Mouse (Mus musculus) MEL (cell line): ENCODE data around the gene Senp6. TPM values are rescaled to one million over a fixed set of nuclear protein-coding genes. Genes with fewer than 3 reads are reported as not detected.

Source experiments
- DNase-seq: peaks from one replicate; pipeline ENCODE4 v3.0.0; 2011; ENCODE audit warnings: low read depth, low spot score
- H3K27ac ChIP-seq: 2 replicates; pipeline ENCODE4 v1.5.1; 2012; ENCODE audit warnings: low read depth, mild to moderate bottlenecking, control low read depth, low read length, moderate library complexity; ENCODE audit not compliant: control insufficient read depth
- H3K27me3 ChIP-seq, 2 experiments: fragments of 150-350 bp in 1 of 2; sonication (generic) in 1 of 2; 2 replicates each; pipeline ENCODE4 v1.6.1; 2012; ENCODE audit warnings: low read length in 2 of 2, mild to moderate bottlenecking in 2 of 2, improper control_type of control experiment in 1 of 2, moderate library complexity in 1 of 2; ENCODE audit not compliant: insufficient read depth in 2 of 2, control insufficient read depth in 1 of 2
- H3K36me3 ChIP-seq, 2 experiments: 2 replicates each; pipeline ENCODE4 v1.6.1; 2012 to 2014; ENCODE audit warnings: low read length in 2 of 2, improper control_type of control experiment in 1 of 2, inconsistent platforms in 1 of 2, mild to moderate bottlenecking in 1 of 2; ENCODE audit not compliant: insufficient read depth in 2 of 2, control insufficient read depth in 1 of 2
- H3K4me1 ChIP-seq, 2 experiments: fragments of 150-350 bp in 1 of 2; sonication (generic) in 1 of 2; 2 replicates each; pipeline ENCODE4 v1.6.1; 2012; ENCODE audit warnings: low read length in 2 of 2, improper control_type of control experiment in 1 of 2, mild to moderate bottlenecking in 1 of 2; ENCODE audit not compliant: insufficient read depth in 2 of 2, control insufficient read depth in 1 of 2
- H3K4me3 ChIP-seq, 2 experiments: fragments of 150-350 bp in 1 of 2; sonication (generic) in 1 of 2; 2 replicates each; pipeline ENCODE4 v1.5.1; 2012; ENCODE audit warnings: low read depth in 2 of 2, low read length in 2 of 2, mild to moderate bottlenecking in 2 of 2, moderate library complexity in 2 of 2, control low read depth in 1 of 2, improper control_type of control experiment in 1 of 2; ENCODE audit not compliant: control insufficient read depth in 1 of 2, insufficient read depth in 1 of 2
- H3K79me2 ChIP-seq: 2 replicates; pipeline ENCODE4 v1.6.1; 2012; ENCODE audit warnings: mild to moderate bottlenecking, low read length, moderate library complexity; ENCODE audit not compliant: control insufficient read depth, poor library complexity, insufficient read depth
- H3K9ac ChIP-seq: 2 replicates; pipeline ENCODE4 v1.6.1; 2012; ENCODE audit warnings: low read depth, mild to moderate bottlenecking, control low read depth, low read length, moderate library complexity; ENCODE audit not compliant: control insufficient read depth, poor library complexity, severe bottlenecking
- H3K9me3 ChIP-seq: fragments of 150-350 bp; sonication (generic); replicated peaks from 2 replicates; pipeline ENCODE4 v1.6.1; 2012; ENCODE audit warnings: mild to moderate bottlenecking, low read length, improper control_type of control experiment, moderate library complexity; ENCODE audit not compliant: insufficient read depth
- BHLHE40 ChIP-seq: IDR thresholded peaks from 2 replicates; pipeline ENCODE4 v1.6.1; 2012; ENCODE audit warnings: low read depth, mild to moderate bottlenecking, inconsistent platforms, low read length, improper control_type of control experiment, borderline replicate concordance
- CHD1 ChIP-seq: IDR thresholded peaks from 2 replicates; pipeline ENCODE4 v1.6.1; 2012; ENCODE audit warnings: low read depth, mild to moderate bottlenecking, inconsistent platforms, low read length, improper control_type of control experiment
- E2F4 ChIP-seq: IDR thresholded peaks from 2 replicates; pipeline ENCODE4 v1.6.1; 2011; ENCODE audit warnings: low read depth, low read length, improper control_type of control experiment, borderline replicate concordance
- ELF1 ChIP-seq: IDR thresholded peaks from 2 replicates; pipeline ENCODE4 v1.6.1; 2014; ENCODE audit warnings: low read depth, mild to moderate bottlenecking, inconsistent platforms, low read length, improper control_type of control experiment, moderate library complexity
- EP300 ChIP-seq, 2 experiments: IDR thresholded peaks; 2 replicates each; pipeline ENCODE4 v1.6.1; 2011; ENCODE audit warnings: improper control_type of control experiment in 2 of 2, low read length in 2 of 2, low read depth in 1 of 2, mild to moderate bottlenecking in 1 of 2
- ETS1 ChIP-seq: IDR thresholded peaks from 2 replicates; pipeline ENCODE4 v1.6.1; 2012; ENCODE audit warnings: low read depth, mild to moderate bottlenecking, inconsistent platforms, low read length, improper control_type of control experiment, moderate library complexity
- JUND ChIP-seq: IDR thresholded peaks from 2 replicates; pipeline ENCODE4 v1.6.1; 2011; ENCODE audit warnings: low read depth, mild to moderate bottlenecking, improper control_type of control experiment, low read length
- MAFK ChIP-seq: IDR thresholded peaks from 2 replicates; pipeline ENCODE4 v1.6.1; 2011; ENCODE audit warnings: low read depth, mild to moderate bottlenecking, low read length, improper control_type of control experiment, borderline replicate concordance
- MAZ ChIP-seq: IDR thresholded peaks from 2 replicates; pipeline ENCODE4 v1.6.1; 2012; ENCODE audit warnings: low read depth, mild to moderate bottlenecking, inconsistent platforms, low read length, improper control_type of control experiment
- MXI1 ChIP-seq: IDR thresholded peaks from 2 replicates; pipeline ENCODE4 v1.6.1; 2011; ENCODE audit warnings: mild to moderate bottlenecking, low read depth, low read length, improper control_type of control experiment
- MYC ChIP-seq: IDR thresholded peaks from 2 replicates; pipeline ENCODE4 v1.6.1; 2011; ENCODE audit warnings: low read depth, mild to moderate bottlenecking, low read length, improper control_type of control experiment, moderate library complexity
- SIN3A ChIP-seq: IDR thresholded peaks from 2 replicates; pipeline ENCODE4 v1.6.1; 2012; ENCODE audit warnings: low read length, improper control_type of control experiment, inconsistent platforms
- SMC3 ChIP-seq: IDR thresholded peaks from 2 replicates; pipeline ENCODE4 v1.6.1; 2011; ENCODE audit warnings: low read depth, low read length, improper control_type of control experiment
- TAL1 ChIP-seq: IDR thresholded peaks from 2 replicates; pipeline ENCODE4 v1.6.1; 2012; ENCODE audit warnings: mild to moderate bottlenecking, inconsistent platforms, low read length, moderate library complexity, mixed read lengths
- TBP ChIP-seq: IDR thresholded peaks from 2 replicates; pipeline ENCODE4 v1.8.0; 2011; ENCODE audit warnings: low read depth, low read length, improper control_type of control experiment
- UBTF ChIP-seq: IDR thresholded peaks from 2 replicates; pipeline ENCODE4 v1.6.1; 2012; ENCODE audit warnings: low read depth, mild to moderate bottlenecking, inconsistent platforms, low read length, improper control_type of control experiment, moderate library complexity, borderline replicate concordance; ENCODE audit not compliant: insufficient read depth
- USF2 ChIP-seq, 2 experiments: IDR thresholded peaks; 2 replicates each; pipeline ENCODE4 v1.6.1; 2011 to 2012; ENCODE audit warnings: improper control_type of control experiment in 2 of 2, low read length in 2 of 2, borderline replicate concordance in 1 of 2, inconsistent platforms in 1 of 2, low read depth in 1 of 2, mild to moderate bottlenecking in 1 of 2; ENCODE audit not compliant: insufficient read depth in 1 of 2
- ZC3H11A ChIP-seq: IDR thresholded peaks from 2 replicates; pipeline ENCODE4 v1.6.1; 2012; ENCODE audit warnings: low read depth, mild to moderate bottlenecking, inconsistent platforms, low read length, improper control_type of control experiment
- ZKSCAN1 ChIP-seq: IDR thresholded peaks from 2 replicates; pipeline ENCODE4 v1.6.1; 2012; ENCODE audit warnings: low read depth, mild to moderate bottlenecking, inconsistent platforms, low read length, improper control_type of control experiment, moderate library complexity
- ZMIZ1 ChIP-seq: IDR thresholded peaks from 2 replicates; pipeline ENCODE4 v1.6.1; 2012; ENCODE audit warnings: low read depth, mild to moderate bottlenecking, inconsistent platforms, low read length, improper control_type of control experiment, moderate library complexity
- polyA plus RNA-seq, 2 experiments: library from polyadenylated mRNA; stranded (reverse) in 1 of 2; unstranded in 1 of 2; fragments of >175 nt in 1 of 2; fragments of >200 nt in 1 of 2; gene quantifications; 2 replicates each; pipeline versions ENCODE4 v1.2.1 to v1.2.4; 2012; ENCODE audit warnings: low replicate concordance in 2 of 2, low read depth in 1 of 2; ENCODE audit not compliant: insufficient read length in 2 of 2, insufficient read depth in 1 of 2, missing spikeins in 1 of 2
- total RNA-seq: library from RNA; depleted of rRNA; stranded (reverse); fragments of 300-350 nt; gene quantifications from 2 replicates; pipeline ENCODE4 v1.2.3, GENCODE M21; 2012

Gene Senp6
- total and polyA plus RNA-seq, 3 experiments: 67.0 to 670 (median 71.1) TPM

- Histone ChIP-seq H3K4me3 (no peak overlapping the region), H3K27me3 (no peaks in the 10 kb centered on the region), H3K9me3 (no peaks in the 10 kb centered on the region), H3K36me3 (no peaks in the 10 kb centered on the region), H3K4me1 (peaks cover 0 to 4% of the 10 kb centered on the region in 2 experiments; a peak in 2 of 4 replicates), H3K9ac (no peak overlapping the region), H3K27ac (no peak overlapping the region), H3K79me2 (no peaks in the 10 kb centered on the region)
- DNase-seq: no peak
- no peak for TF ChIP-seq CHD1
- TF ChIP-seq UBTF: no peak
- TF ChIP-seq JUND: no peak
- no peak for TF ChIP-seq TBP
- TF ChIP-seq MXI1: no peak
Measured at GRCm38 (mm10) chr9:80020429-80020828, 46.3 kb upstream of the Senp6 start.

- no peak for TF ChIP-seq EP300 (IDR thresholded peaks at IDR 0.05; ENCODE audit: low read depth in 1 of 2, low read length in 2 of 2)
- TF ChIP-seq ZC3H11A: no peak
- TF ChIP-seq MAZ: no peak
- no peak for TF ChIP-seq ETS1
- TF ChIP-seq BHLHE40: no peak
- no peak for TF ChIP-seq JUND
- H3K4me3 ChIP-seq: no peak overlapping the region
- H3K36me3 ChIP-seq: no peaks in the 10 kb centered on the region
- no peaks in the 10 kb centered on the region for H3K27me3 ChIP-seq
- no peak overlapping the region for H3K9ac ChIP-seq
- H3K4me1 ChIP-seq: peaks cover 0 to 4% of the 10 kb centered on the region in 2 experiments; a peak in 2 of 4 replicates
- no peaks in the 10 kb centered on the region for H3K9me3 ChIP-seq
- no peak overlapping the region for H3K27ac ChIP-seq
- H3K79me2 ChIP-seq: no peaks in the 10 kb centered on the region
- peak; percentile 19 for DNase-seq
Measured at GRCm38 (mm10) chr9:80021648-80022047, 45.1 kb upstream of the Senp6 start.

GRCm38 (mm10) chr9:80022821-80023220, 43.9 kb upstream of the Senp6 start:
- Histone ChIP-seq H3K27ac (no peak overlapping the region), H3K27me3 (no peaks in the 10 kb centered on the region), H3K4me1 (peaks cover 0 to 4% of the 10 kb centered on the region in 2 experiments; a peak in 2 of 4 replicates), H3K4me3 (no peak overlapping the region), H3K9me3 (no peaks in the 10 kb centered on the region)
- no peak for DNase-seq
- no peak for TF ChIP-seq TAL1
- TF ChIP-seq USF2 (IDR thresholded peaks at IDR 0.05; ENCODE audit: borderline replicate concordance in 1 of 2, insufficient read depth in 1 of 2, low read depth in 1 of 2, low read length in 2 of 2): no peak
- TF ChIP-seq SMC3: no peak
- no peak for TF ChIP-seq MYC
- no peak for TF ChIP-seq MAZ
- TF ChIP-seq JUND: no peak
- no peak for TF ChIP-seq ZMIZ1
- no peak for TF ChIP-seq ELF1
- no peak for TF ChIP-seq MAFK
- no peak for TF ChIP-seq E2F4
- TF ChIP-seq SIN3A: no peak
- TF ChIP-seq BHLHE40: no peak
- TF ChIP-seq ZKSCAN1: no peak
- TF ChIP-seq, all 39 proteins: peak for 0
- no peak overlapping the region for H3K9ac ChIP-seq
- H3K36me3 ChIP-seq: no peaks in the 10 kb centered on the region
- no peaks in the 10 kb centered on the region for H3K79me2 ChIP-seq
